Mouse (Mus musculus) mouse embryonic stem cell (cell line): ENCODE results near the gene Gm42417.

Source experiments
- in situ Hi-C, 2 experiments: fragments of 300-500 bp; cut with MboI; formaldehyde crosslinking; loops; 1 replicate in 1 of 2; 3 replicates in 1 of 2; pipeline ENCODE4 v1.14.3; 2019 to 2020; ENCODE audit warnings: low sequenced_read_pairs in 2 of 2, low pct_unique_long_range_greater_than_20kb in 1 of 2, mixed read lengths in 1 of 2; ENCODE audit not compliant: unreplicated experiment in 1 of 2

The Gm42417 gene

GRCm38 (mm10) chr1:36539186-36539585, at the start of gene Gm42417:
Gene Gm42417 (minus strand): TSS chr1:36539429.
- in situ Hi-C loops, result no loop called here

GRCm38 (mm10) chr1:36587860-36588259, 48.6 kb upstream of the Gm42417 start:
- in situ Hi-C loops, result no loop called here

- in situ Hi-C loops, result no loop called here
Observed at GRCm38 (mm10) chr1:36586288-36586687, 47.1 kb upstream of the Gm42417 start.

DNA sequence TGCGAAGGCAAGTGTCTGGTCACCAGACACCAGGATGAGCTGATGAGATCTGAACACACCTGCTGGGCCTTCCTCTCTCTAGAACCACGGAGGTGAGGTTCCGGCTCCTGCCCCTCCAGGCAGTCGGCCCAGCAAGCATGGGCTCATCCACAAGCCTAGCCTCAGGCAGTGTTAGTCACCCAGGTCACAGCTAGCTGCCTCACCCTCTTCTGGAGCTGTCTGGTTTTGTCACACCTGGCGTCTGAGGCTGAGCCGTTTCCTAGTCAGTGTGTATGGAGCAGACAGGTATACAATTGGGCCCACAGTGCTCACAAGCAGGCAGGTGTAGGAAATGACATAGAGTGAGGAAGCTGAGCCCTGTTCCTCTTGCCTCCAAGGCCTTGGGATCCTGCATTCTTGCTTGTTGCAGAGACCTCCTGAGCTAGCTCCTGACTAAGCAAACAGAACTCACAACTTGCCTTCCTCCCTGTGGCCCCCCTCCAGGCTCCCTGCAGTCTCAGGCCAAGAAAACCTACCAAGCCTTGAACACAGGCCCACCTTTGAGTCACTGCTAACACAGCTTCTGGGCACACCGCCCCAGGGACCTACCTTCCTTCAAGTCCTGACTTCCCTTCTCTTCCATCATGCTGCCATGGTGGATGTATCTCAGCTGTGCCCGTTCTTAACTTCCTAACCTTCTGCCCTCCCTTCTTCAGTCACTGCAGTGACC, 44.3 kb upstream of the Gm42417 start:
- in situ Hi-C loops, result no loop called here

GRCm38 (mm10) chr1:36582211-36582610, 43.0 kb upstream of the Gm42417 start:
- in situ Hi-C loops, result no loop called here

- in situ Hi-C loops, result no loop called here
Observed at GRCm38 (mm10) chr1:36581260-36581659, 42.0 kb upstream of the Gm42417 start.

DNA sequence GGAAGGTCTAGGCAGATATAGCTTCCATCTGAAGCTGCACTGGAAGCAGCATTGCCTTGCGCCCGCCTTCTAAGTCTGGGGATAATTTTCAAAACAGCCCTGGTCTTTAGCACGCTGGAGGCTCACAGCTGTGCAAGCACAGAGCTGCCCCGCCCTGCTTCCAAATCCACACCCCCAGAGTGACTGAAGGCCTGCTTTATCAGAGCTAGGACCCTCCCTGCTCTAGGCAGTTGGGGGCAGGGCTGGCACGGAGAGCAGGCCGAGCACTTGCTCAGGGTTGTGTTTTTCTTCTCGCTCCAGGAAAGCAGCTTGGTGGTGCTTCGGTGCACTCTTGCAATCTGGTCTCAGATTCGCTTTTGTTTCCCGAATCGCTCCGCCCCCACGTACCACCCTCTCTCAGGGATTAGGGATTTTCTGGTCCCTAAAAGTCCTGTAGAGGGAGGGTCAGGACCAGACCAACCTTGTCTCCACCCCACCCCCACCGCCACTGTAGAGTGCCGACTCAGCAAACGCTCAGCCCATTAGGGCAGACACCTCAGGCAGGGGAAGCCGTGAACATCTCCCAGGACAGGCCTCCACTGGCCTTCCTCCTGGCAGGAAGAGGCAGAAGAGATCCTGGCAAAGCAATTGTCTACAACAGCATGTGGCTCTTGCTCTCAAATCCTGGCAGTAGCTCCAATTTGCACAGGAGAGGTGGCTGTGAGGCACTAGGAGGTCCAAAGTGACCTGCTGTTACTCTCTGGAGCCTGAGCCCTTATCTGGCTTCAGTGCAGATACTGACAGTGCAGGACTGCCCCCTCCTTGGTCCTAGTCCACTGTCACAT, 41.4 kb upstream of the Gm42417 start:
- in situ Hi-C loops, result no loop called here

GRCm38 (mm10) chr1:36579974-36580383, 40.8 kb upstream of the Gm42417 start:
- in situ Hi-C loops, result no loop called here

GRCm38 (mm10) chr1:36576991-36577675, 37.9 kb upstream of the Gm42417 start:
- in situ Hi-C loops, result no loop called here

DNA sequence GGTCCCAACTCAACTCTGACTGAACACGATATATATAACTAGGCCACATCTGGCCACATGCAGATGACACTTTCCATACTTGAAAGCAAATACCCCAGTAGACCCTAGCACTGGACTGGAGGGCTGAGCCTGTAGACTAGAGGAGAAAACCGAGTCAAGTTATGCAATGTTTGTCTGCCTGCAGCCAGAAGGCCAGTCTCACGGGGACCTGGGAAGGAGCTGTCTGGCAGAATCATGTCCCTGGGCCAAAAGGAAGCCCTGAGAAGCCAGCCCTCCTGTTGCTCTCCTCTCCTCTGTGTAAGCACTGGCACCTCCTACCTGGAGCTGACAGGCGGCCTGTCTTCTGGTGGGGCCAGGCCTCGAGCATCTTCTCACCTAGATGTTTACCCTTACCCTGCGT, 36.1 kb upstream of the Gm42417 start:
- in situ Hi-C loops, result no loop called here

GRCm38 (mm10) chr1:36574196-36574955, 35.1 kb upstream of the Gm42417 start:
- in situ Hi-C loops, result no loop called here

DNA sequence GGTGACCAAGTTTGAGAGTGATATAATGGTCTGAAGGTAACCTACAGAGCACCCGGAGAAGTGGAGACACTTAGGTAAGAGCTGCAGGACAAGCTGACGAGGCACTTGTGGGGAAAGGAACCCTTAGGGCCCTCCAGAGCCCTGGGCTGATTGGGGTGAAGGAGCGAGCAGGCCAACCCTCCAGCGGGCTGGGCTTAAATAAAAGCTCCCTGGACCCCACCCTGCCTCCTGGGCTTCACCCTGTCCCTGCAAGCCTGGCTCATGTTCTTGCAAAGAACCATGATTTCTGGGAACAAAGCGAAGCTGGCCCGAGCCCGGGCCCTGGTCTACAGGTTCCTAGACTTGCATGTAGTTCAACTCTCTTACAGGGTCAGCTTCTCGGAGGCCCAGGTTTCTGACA, 34.3 kb upstream of the Gm42417 start:
- in situ Hi-C loops, result no loop called here

DNA sequence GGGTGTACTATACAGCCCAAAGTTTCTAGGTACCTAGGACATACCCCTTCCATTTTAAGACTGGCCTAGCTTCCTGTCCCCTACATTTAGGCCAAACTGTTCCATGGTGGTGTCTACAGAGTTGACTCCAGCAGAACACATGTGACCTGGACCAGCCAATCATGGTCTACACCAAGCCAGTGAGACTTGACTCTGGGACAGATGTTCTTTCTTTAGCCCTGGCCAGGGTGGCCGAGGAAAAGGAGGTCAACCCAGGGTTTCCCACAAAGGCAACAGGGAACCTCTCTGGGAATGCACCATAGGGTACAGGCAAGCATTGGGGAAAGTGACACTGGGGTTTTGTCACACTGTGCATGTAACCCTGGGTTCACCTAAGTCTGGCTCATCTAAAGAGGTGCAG, 33.5 kb upstream of the Gm42417 start:
- in situ Hi-C loops, result no loop called here

GRCm38 (mm10) chr1:36572140-36572700, 33.0 kb upstream of the Gm42417 start:
- in situ Hi-C loops, result no loop called here

GRCm38 (mm10) chr1:36571627-36572026, 32.4 kb upstream of the Gm42417 start:
- in situ Hi-C loops, result no loop called here

GRCm38 (mm10) chr1:36570320-36570719, 31.1 kb upstream of the Gm42417 start:
- in situ Hi-C loops, result no loop called here

DNA sequence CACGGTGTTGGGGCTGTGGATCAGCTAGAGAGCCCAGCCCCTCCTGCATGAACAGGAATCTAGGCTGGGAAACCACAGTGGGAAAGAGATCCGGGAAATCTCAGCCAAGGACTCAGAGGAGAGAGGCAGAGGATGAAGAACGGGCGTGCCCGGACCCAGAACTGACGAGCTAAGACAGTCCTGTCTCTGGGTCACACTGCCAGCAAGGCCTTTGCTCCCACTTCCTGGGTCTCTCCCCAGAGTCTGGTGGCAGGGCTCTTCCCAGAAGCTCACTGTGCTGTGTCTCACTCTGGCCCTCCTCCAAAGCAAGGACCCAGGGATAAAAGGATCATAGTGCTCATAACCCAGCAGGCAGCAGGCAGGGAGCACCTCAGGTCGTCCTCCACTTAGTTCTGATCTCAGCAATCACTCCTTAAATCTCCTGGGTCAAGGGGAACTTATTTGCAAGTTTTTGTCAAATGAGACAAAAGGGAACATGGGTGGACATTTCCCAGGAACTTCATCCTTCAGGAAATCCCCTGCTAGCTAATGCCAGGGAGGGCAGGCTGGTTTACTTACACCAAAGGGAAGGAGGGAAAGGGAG, 30.6 kb upstream of the Gm42417 start:
- in situ Hi-C loops, result no loop called here

GRCm38 (mm10) chr1:36568776-36569175, 29.5 kb upstream of the Gm42417 start:
- in situ Hi-C loops, result no loop called here
